Mouse (Mus musculus) liver, embryonic 13.5 days (tissue): ENCODE data around the gene Hrh2. TPM values are rescaled to one million over a fixed set of nuclear protein-coding genes. Genes with fewer than 3 reads are reported as not detected.

ENCODE experiments used
- ATAC-seq: fragments of 200-750 bp; cut with Nextera tagmentation; 2 replicates; pipeline ENCODE4 v1.8.0; 2017; ENCODE audit warnings: low read depth, mild to moderate bottlenecking, moderate number of reproducible peaks, moderate library complexity
- DNase-seq: peaks from one replicate; pipeline ENCODE4 v3.0.0; 2022
- H3K27ac ChIP-seq: fragments of 300-500 bp; sonication (generic); 2 replicates; pipeline ENCODE4 v1.5.1; 2015; ENCODE audit warnings: moderate library complexity, mild to moderate bottlenecking, inconsistent platforms
- H3K27me3 ChIP-seq: fragments of 300-500 bp; sonication (generic); 2 replicates; pipeline ENCODE4 v1.6.1; 2015; ENCODE audit warnings: mild to moderate bottlenecking, inconsistent platforms
- H3K36me3 ChIP-seq: fragments of 300-500 bp; sonication (generic); 2 replicates; pipeline ENCODE4 v1.6.1; 2015; ENCODE audit warnings: mild to moderate bottlenecking, inconsistent platforms
- H3K4me1 ChIP-seq: fragments of 300-500 bp; sonication (generic); replicated peaks from 2 replicates; pipeline ENCODE4 v1.6.1; 2015; ENCODE audit warnings: inconsistent platforms
- H3K4me2 ChIP-seq: fragments of 300-500 bp; sonication (generic); 2 replicates; pipeline ENCODE4 v1.6.1; 2015; ENCODE audit warnings: inconsistent platforms, mild to moderate bottlenecking, moderate library complexity
- H3K4me3 ChIP-seq: fragments of 300-500 bp; sonication (generic); replicated peaks from 2 replicates; pipeline ENCODE4 v1.5.1; 2015; ENCODE audit warnings: mild to moderate bottlenecking, inconsistent platforms
- H3K9ac ChIP-seq: fragments of 300-500 bp; sonication (generic); 2 replicates; pipeline ENCODE4 v1.6.1; 2015; ENCODE audit warnings: mild to moderate bottlenecking, inconsistent platforms
- H3K9me3 ChIP-seq: fragments of 300-500 bp; sonication (generic); replicated peaks from 2 replicates; pipeline ENCODE4 v1.6.1; 2016; ENCODE audit warnings: inconsistent platforms
- WGBS: fragments of 180-500 bp; shearing (Covaris S2); methylation state at CpG from one replicate; pipeline ENCODE4 v1.1.7; 2015; ENCODE audit not compliant: insufficient replicate concordance; 5-methylcytosine and 5-hydroxymethylcytosine counted together
- polyA plus RNA-seq: library from polyadenylated mRNA; unstranded; fragments of >200 nt; fragmentation: Nextera tagmentation; extraction: Ambion mirVana; gene quantifications from 2 replicates; pipeline ENCODE4 v1.2.1, GENCODE M21; 2015

The Hrh2 gene
- polyA plus RNA-seq, 1 experiment from 2014 or later = 0.07 TPM

DNA sequence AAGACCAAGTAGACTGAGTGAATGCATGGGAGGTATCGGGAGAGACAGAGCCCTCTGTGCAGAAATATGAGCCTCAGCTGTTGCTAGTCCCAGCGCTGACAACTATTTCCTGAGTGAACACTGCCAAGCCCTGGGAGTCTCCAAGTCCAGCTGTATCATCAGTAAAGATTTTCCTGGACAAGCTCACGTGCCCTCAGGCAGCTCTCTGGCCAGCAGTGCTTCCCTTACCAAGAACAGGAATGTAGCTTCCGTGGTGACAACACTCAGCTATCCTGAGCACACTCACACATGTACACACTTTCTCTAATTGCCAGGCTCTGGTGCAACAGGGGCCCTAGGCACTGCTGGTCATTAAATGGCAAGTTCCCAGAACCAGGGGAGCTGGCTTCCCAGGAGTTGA is 57.1 kb downstream of the Hrh2 start:
- DNase-seq (no peak), ATAC-seq (no peak)
- no peak overlapping the region for H3K4me2 ChIP-seq
- 42% methylated on average over 4 of the region's 4 CpGs for WGBS
- H3K27ac ChIP-seq = no peak overlapping the region
- H3K4me1 ChIP-seq = no peaks in the 10 kb centered on the region
- no peaks in the 10 kb centered on the region for H3K9me3 ChIP-seq
- no peak overlapping the region for H3K4me3 ChIP-seq
- H3K27me3 ChIP-seq = peaks cover 5% of the 10 kb centered on the region; the same call in 1 of the 2 replicates
- no peak overlapping the region for H3K9ac ChIP-seq
- no peaks in the 10 kb centered on the region for H3K36me3 ChIP-seq

DNA sequence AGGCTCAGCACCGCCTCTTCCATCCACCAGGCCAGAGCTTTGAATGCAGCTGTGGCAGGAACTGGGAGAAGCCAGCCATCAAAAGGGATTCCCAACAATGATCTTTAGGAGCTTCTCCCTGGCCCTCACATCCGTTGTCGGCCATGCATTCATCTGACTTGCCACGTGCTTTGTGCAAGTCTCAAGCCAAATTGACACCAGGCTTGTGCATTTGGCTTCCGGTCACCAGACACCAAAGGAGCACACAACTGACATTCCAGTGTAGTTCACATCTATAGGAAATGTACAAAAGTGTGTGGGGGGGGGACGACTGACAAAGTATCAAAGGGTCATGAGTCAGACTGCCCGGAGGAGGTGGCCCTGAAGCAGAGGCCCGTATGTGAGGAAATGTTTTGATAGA is 58.4 kb downstream of the Hrh2 start:
- H3K9me3 ChIP-seq = no peaks in the 10 kb centered on the region
- 56% methylated on average over 8 of the region's 8 CpGs for WGBS
- H3K4me2 ChIP-seq = no peak overlapping the region
- H3K4me3 ChIP-seq = no peak overlapping the region
- H3K36me3 ChIP-seq = no peaks in the 10 kb centered on the region
- ATAC-seq (no peak), DNase-seq (no peak)
- no peak overlapping the region for H3K9ac ChIP-seq
- peaks cover 5% of the 10 kb centered on the region; the same call in 1 of the 2 replicates for H3K27me3 ChIP-seq
- no peak overlapping the region for H3K27ac ChIP-seq
- H3K4me1 ChIP-seq = no peaks in the 10 kb centered on the region

DNA sequence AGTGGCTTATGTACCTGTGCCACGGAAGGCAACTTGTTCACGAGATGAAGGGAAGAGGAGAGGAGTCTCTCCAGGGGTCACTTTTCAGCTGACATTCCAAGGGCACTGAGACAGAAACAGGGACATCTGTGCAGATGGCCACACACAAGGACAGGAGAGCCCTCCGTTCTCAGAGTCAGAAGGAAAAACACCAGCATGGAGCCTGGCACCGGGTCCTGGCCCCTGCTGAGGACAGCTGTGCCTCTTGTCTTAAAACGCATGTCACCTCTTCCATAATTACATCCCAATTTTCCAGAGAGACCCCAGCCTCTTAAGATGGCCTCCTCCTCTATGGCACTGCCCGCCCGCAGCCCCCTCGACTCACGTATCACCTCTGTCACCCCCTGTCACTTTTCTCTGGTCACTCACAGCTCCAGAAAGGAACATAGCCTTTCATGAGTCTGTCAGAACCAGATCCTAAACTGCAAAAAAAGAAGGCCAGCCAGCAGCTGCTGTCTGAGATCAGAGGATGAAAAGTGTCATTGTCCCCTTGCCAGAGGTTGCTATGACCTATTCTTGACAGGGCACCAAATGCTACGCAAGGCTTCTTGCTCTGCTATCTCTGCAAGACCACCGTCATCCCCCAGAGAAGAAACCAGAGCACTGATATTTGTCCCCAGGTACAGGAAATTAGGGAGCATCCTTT is 59.8 kb downstream of the Hrh2 start:
- Histone ChIP-seq H3K4me3 (no peak overlapping the region), H3K27ac (no peak overlapping the region), H3K9me3 (no peaks in the 10 kb centered on the region), H3K9ac (no peak overlapping the region), H3K27me3 (peaks cover 8% of the 10 kb centered on the region; the same call in 1 of the 2 replicates), H3K4me2 (no peak overlapping the region), H3K4me1 (no peaks in the 10 kb centered on the region), H3K36me3 (no peaks in the 10 kb centered on the region)
- 73% methylated on average over 11 of the region's 11 CpGs for WGBS
- DNase-seq (no peak), ATAC-seq (no peak)

DNA sequence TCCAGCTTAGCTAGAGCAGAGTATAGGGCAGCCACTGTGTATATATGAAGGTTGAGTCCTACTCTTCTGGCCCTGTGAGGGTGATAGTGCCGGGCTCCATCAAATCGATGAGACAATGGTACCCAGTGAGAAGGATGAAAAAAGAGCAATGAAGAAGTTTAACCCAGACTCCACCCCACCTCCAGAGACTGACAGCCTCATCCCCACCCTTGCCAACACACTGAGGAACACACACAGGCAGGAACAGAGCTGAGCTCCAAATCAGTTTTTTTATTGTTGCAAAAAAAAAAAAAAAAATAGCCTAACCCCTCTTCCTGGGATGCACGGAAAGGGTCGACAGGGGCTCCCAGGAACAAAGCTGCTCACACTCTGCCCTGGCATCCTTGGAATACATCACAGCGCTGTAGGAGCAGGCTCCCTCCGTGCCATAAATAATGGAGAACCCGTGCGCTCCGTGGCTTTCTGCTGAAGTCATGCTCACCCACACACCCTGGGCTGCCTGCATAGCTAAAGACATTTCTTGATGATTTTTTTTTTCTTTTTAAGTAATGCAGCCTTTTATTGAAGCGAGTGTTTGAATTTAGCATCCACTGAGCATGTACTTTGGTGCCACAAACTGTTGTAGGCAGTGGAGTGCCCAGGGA is 65.8 kb downstream of the Hrh2 start:
- Histone ChIP-seq H3K4me2 (no peak overlapping the region), H3K9ac (no peak overlapping the region), H3K9me3 (no peaks in the 10 kb centered on the region), H3K27ac (no peak overlapping the region), H3K27me3 (peaks cover 3% of the 10 kb centered on the region; the same call in 1 of the 2 replicates), H3K4me3 (no peak overlapping the region), H3K36me3 (no peaks in the 10 kb centered on the region), H3K4me1 (no peaks in the 10 kb centered on the region)
- no peak for ATAC-seq
- 29% methylated on average over 10 of the region's 10 CpGs for WGBS
- no peak for DNase-seq

DNA sequence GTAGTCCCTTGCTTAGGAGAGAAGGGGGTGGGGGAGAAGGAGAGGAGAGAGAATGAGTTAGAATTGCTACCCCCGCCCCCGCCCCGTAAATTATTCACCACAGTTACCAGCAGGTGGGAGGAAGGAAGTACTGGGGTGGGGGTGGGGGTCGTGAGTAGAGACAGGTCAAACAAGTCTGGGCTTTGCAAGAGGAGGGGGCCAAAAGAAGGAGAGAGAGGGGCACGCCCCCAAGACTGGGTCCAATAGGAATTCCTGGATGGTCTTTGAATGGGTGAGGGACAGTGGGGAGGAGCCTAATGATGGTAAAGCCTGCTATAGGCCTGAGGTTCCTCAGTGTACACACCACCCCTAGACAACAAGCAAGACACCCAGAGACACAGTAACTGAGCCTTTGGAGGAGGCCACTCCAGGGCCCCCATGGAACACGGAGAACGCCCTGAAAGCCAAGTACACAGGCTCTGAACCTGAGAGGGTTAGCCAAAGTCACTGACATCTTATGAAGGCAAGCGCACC is 66.4 kb downstream of the Hrh2 start:
- Histone ChIP-seq H3K4me2 (no peak overlapping the region), H3K4me1 (no peaks in the 10 kb centered on the region), H3K27me3 (peaks cover 3% of the 10 kb centered on the region; the same call in 1 of the 2 replicates), H3K9ac (no peak overlapping the region), H3K9me3 (no peaks in the 10 kb centered on the region), H3K4me3 (no peak overlapping the region), H3K36me3 (no peaks in the 10 kb centered on the region), H3K27ac (no peak overlapping the region)
- DNase-seq (no peak), ATAC-seq (no peak)
- 31% methylated on average over 8 of the region's 8 CpGs for WGBS

DNA sequence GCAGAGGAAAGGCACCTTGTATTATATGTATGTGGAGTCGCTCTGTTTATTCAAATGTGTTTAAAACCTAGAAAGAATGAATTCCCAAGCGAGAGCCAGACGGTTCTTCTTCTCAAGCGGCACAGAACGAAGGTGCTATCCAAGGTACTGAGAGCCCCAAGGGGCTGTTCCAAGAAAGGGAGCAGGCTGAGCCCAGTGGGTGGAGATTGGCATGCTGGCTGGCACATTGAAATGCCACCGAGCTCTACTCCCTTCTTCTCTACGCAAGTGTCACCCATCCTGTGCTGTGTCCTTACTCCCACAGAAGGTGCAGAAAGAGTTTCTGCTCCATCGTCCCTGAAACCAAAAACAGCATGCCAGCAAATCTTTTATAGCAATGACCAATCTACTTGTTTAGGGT is 68.4 kb downstream of the Hrh2 start:
- H3K4me1 ChIP-seq = no peaks in the 10 kb centered on the region
- H3K4me2 ChIP-seq = no peak overlapping the region
- H3K27me3 ChIP-seq = peaks cover 3% of the 10 kb centered on the region; the same call in 1 of the 2 replicates
- H3K9ac ChIP-seq = no peak overlapping the region
- H3K4me3 ChIP-seq = no peak overlapping the region
- ATAC-seq = no peak
- H3K27ac ChIP-seq = no peak overlapping the region
- WGBS = 22% methylated on average over 8 of the region's 8 CpGs
- H3K9me3 ChIP-seq = no peaks in the 10 kb centered on the region
- no peak for DNase-seq
- H3K36me3 ChIP-seq = no peaks in the 10 kb centered on the region

DNA sequence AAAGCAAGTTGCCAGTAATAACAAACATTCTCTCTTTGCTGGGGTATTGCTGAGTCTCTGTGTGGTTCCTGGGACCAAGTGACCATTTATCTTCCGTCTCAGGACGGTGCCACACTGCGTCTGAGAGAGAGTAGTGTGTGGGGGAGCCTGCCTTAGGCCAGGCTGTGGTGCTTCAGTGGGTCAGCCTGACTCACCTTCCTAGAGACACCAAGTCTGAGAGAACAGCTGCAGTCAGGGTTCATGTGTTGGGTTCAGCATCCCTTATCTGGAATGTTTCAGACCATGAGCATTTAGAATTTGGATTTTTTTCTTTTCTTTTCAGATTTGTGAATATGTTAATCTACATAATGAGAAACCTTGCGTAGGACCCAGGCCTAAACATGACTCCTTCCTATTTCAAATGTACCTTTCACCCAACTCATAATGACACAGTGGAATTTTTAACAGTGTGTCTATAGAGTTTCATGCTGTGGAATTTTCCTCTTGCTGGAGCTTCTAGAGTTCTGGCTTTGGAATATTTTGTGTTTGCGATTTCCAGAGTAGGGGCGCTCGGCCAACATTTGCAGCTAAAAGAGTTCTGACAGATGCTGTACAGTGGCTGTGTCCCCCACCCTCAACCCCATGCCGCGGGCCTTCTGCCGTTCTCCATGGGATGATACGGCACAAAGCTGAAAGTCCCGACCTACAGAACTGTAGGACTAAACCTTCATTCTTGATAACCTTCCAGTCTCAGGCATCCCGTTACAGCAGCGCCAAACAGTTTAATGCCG is 71.0 kb downstream of the Hrh2 start:
- DNase-seq = no peak
- Histone ChIP-seq H3K4me1 (no peaks in the 10 kb centered on the region), H3K27me3 (no peaks in the 10 kb centered on the region), H3K36me3 (no peaks in the 10 kb centered on the region), H3K4me3 (no peak overlapping the region), H3K27ac (no peak overlapping the region), H3K9ac (no peak overlapping the region), H3K4me2 (no peak overlapping the region), H3K9me3 (no peaks in the 10 kb centered on the region)
- ATAC-seq = no peak
- WGBS = 76% methylated on average over 15 of the region's 15 CpGs

DNA sequence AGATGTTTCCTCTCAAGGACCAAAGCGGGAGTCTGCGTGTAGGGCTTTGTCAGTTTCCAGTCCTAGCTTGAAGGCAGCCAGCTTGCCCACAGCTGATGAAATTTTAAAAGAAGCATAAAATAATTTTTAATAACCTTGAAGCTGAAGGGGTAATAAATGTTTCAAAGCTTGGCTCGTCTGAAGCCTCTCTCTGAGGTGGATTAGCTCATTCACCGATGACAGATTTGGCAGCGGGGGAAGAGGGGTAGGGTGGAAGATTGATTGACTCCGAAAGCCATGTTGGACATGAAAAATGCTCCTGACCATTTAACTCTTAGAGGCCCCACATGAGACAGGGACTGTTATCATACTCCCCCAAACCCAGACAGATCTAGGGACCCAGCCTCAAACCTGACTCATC is 71.7 kb downstream of the Hrh2 start:
- no peaks in the 10 kb centered on the region for H3K27me3 ChIP-seq
- no peaks in the 10 kb centered on the region for H3K9me3 ChIP-seq
- H3K4me2 ChIP-seq = no peak overlapping the region
- ATAC-seq (no peak), DNase-seq (no peak)
- no peak overlapping the region for H3K4me3 ChIP-seq
- no peak overlapping the region for H3K27ac ChIP-seq
- no peaks in the 10 kb centered on the region for H3K4me1 ChIP-seq
- 70% methylated on average over 6 of the region's 6 CpGs for WGBS
- H3K9ac ChIP-seq = no peak overlapping the region
- no peaks in the 10 kb centered on the region for H3K36me3 ChIP-seq

DNA sequence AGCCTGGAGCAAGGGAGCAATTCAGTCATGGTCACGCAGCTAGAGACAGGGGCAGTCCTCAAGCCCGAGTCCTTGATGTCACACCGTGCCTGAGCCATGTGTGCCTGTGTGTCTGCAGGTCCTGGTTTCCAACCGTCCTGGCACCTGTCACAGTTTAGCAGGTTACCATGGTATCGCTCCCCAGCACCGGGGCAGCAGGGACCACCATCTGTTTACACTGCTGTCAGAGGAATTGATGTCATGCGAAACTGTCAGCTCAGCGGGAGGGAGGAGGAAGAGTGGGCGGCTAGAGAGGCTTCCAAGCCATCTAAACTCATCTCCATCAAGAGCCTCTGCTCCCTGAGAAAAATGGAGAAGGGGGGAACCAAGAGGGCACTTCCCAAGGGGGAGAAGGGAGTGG is 74.5 kb downstream of the Hrh2 start:
- H3K27ac ChIP-seq = no peak overlapping the region
- no peaks in the 10 kb centered on the region for H3K36me3 ChIP-seq
- H3K4me3 ChIP-seq = no peak overlapping the region
- H3K4me1 ChIP-seq = no peaks in the 10 kb centered on the region
- no peak overlapping the region for H3K9ac ChIP-seq
- no peaks in the 10 kb centered on the region for H3K9me3 ChIP-seq
- DNase-seq (no peak), ATAC-seq (no peak)
- no peak overlapping the region for H3K4me2 ChIP-seq
- no peaks in the 10 kb centered on the region for H3K27me3 ChIP-seq
- WGBS = 16% methylated on average over 9 of the region's 9 CpGs

DNA sequence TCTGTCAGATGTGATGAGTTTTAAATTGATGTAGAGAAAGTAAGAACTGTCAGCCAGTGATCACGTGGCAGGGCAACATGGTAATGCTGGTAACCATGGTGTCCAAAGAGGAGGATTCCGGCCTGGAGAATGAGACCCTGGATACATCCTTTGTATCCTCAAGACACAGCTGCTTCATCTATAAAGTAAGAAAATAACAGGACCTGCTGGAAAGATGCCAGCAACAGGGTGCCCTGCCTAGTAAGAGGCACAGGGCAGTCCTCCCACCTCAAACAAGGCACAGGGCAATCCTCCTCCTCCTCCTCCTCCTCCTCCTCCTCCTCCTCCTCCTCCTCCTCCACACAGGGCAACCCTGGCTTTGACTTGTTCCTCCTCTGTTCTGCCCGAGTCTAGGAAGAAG is 77.2 kb downstream of the Hrh2 start:
- 45% methylated on average over 3 of the region's 3 CpGs for WGBS
- no peaks in the 10 kb centered on the region for H3K4me1 ChIP-seq
- no peak overlapping the region for H3K9ac ChIP-seq
- no peak overlapping the region for H3K4me3 ChIP-seq
- H3K4me2 ChIP-seq = no peak overlapping the region
- H3K36me3 ChIP-seq = no peaks in the 10 kb centered on the region
- H3K27ac ChIP-seq = no peak overlapping the region
- H3K9me3 ChIP-seq = no peaks in the 10 kb centered on the region
- no peaks in the 10 kb centered on the region for H3K27me3 ChIP-seq
- DNase-seq (no peak), ATAC-seq (no peak)

DNA sequence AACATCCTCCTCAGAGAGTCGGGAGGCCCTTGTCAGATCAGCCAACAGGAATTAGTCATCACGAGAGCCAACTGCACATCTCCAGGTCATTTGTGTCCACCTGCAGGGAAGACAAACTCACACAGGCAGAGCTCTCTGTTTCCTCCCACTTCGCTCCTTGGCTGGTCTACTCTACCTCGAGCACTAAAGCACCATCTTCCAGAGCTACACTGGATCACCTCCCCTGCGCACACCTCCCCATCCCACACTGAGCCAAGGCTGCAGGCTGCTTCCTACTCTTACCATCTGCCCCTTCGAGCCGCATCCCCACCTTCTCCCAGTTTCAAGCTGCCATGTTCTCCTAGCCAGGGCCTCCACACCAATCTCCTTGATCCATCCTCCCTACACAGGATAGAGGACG is 77.7 kb downstream of the Hrh2 start:
- ATAC-seq (no peak), DNase-seq (no peak)
- Histone ChIP-seq H3K4me3 (no peak overlapping the region), H3K4me1 (no peaks in the 10 kb centered on the region), H3K27ac (no peak overlapping the region), H3K4me2 (no peak overlapping the region), H3K9ac (no peak overlapping the region), H3K36me3 (no peaks in the 10 kb centered on the region), H3K9me3 (no peaks in the 10 kb centered on the region), H3K27me3 (no peaks in the 10 kb centered on the region)
- 52% methylated on average over 8 of the region's 8 CpGs for WGBS
